Mouse (Mus musculus): ENCODE results near the gene Erc2.

DNA sequence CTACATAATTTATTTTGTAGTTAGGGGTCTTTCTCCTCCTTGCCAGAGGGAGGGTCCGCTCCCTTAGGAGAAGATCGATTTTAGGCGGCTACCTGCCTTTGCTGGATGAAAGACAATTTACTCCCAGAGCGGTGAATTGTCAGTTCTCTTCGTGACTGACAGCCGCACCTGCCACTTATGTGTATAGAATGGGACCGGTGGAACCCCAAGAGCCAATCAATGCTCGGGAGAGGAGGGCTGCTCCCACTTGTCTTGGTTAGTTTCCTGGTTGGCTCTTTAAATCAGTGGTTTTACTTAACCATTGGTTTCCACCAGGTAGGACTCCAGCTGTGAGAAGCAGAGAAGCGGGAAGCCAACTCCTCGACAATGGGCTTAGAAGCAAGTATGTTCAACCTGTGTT, 1.1 kb downstream of the Erc2 start:
- TF ChIP-seq USF1 (IDR thresholded peaks at IDR 0.05; ENCODE audit: low read depth) = no peak
- no peak for TF ChIP-seq CTCF (IDR thresholded peaks at IDR 0.05; ENCODE audit: control insufficient read depth, insufficient read depth, insufficient read length)
